Mouse (Mus musculus) frontal cortex, adult (tissue): Measurements from ENCODE around the gene Tmc3.

Experiments used
- ATAC-seq: cut with Nextera tagmentation; 2 replicates; pipeline ENCODE4 v1.9.2; 2017; ENCODE audit warnings: mild to moderate bottlenecking, moderate library complexity, mixed read lengths; ENCODE audit not compliant: low TSS enrichment

Tmc3 gene

GRCm38 (mm10) chr7:83668724-83669123, 84.0 kb downstream of the Tmc3 start:
- ATAC-seq = peak; percentile 93

GRCm38 (mm10) chr7:83671573-83671972, 86.8 kb downstream of the Tmc3 start:
- no peak for ATAC-seq
